Mouse (Mus musculus): Measurements from ENCODE around the gene Sox5.

Gene Sox5

GRCm38 (mm10) chr6:144503399-144504196 lies 278.2 kb downstream of the Sox5 start:
- no peak for DNase-seq (ENCODE audit: extremely low read depth, low read depth, low spot score)

- DNase-seq (ENCODE audit: extremely low read depth, low read depth, low spot score): no peak
These were observed 280.3 kb downstream of the Sox5 start for GRCm38 (mm10) chr6:144501439-144501838.

- DNase-seq (ENCODE audit: extremely low read depth, low read depth, low spot score): no peak
These were observed 283.6 kb downstream of the Sox5 start for GRCm38 (mm10) chr6:144498177-144498576.

GRCm38 (mm10) chr6:144491761-144492415 lies 289.9 kb downstream of the Sox5 start:
- DNase-seq (ENCODE audit: extremely low read depth, low read depth, low spot score): no peak

- no peak for DNase-seq (ENCODE audit: extremely low read depth, low read depth, low spot score)
These were observed 290.9 kb downstream of the Sox5 start for GRCm38 (mm10) chr6:144490896-144491295.

GRCm38 (mm10) chr6:144485578-144485977 lies 296.2 kb downstream of the Sox5 start:
- DNase-seq (ENCODE audit: extremely low read depth, low read depth, low spot score): no peak

GRCm38 (mm10) chr6:144483166-144483565 lies 298.6 kb downstream of the Sox5 start:
- DNase-seq (ENCODE audit: extremely low read depth, low read depth, low spot score): no peak

GRCm38 (mm10) chr6:144480648-144481528 lies 300.9 kb downstream of the Sox5 start:
- DNase-seq (ENCODE audit: extremely low read depth, low read depth, low spot score): no peak

GRCm38 (mm10) chr6:144479861-144480260 lies 301.9 kb downstream of the Sox5 start:
- no peak for DNase-seq (ENCODE audit: extremely low read depth, low read depth, low spot score)

GRCm38 (mm10) chr6:144477287-144478064 lies 304.3 kb downstream of the Sox5 start:
- no peak for DNase-seq (ENCODE audit: extremely low read depth, low read depth, low spot score)

- no peak for DNase-seq (ENCODE audit: extremely low read depth, low read depth, low spot score)
These were observed 308.3 kb downstream of the Sox5 start for GRCm38 (mm10) chr6:144473437-144473836.

- DNase-seq (ENCODE audit: extremely low read depth, low read depth, low spot score): no peak
These were observed 309.5 kb downstream of the Sox5 start for GRCm38 (mm10) chr6:144472089-144472900.

GRCm38 (mm10) chr6:144466711-144467110 lies 315.1 kb downstream of the Sox5 start:
- no peak for DNase-seq (ENCODE audit: extremely low read depth, low read depth, low spot score)

GRCm38 (mm10) chr6:144463691-144464090 lies 318.1 kb downstream of the Sox5 start:
- DNase-seq (ENCODE audit: extremely low read depth, low read depth, low spot score): no peak

- no peak for DNase-seq (ENCODE audit: extremely low read depth, low read depth, low spot score)
These were observed 318.5 kb downstream of the Sox5 start for GRCm38 (mm10) chr6:144463274-144463673.

GRCm38 (mm10) chr6:144459486-144459885 lies 322.3 kb downstream of the Sox5 start:
- DNase-seq (ENCODE audit: extremely low read depth, low read depth, low spot score): no peak

- no peak for DNase-seq (ENCODE audit: extremely low read depth, low read depth, low spot score)
These were observed 324.3 kb downstream of the Sox5 start for GRCm38 (mm10) chr6:144457500-144457899.

- no peak for DNase-seq (ENCODE audit: extremely low read depth, low read depth, low spot score)
These were observed 327.2 kb downstream of the Sox5 start for GRCm38 (mm10) chr6:144454291-144455276.

- DNase-seq (ENCODE audit: extremely low read depth, low read depth, low spot score): no peak
These were observed 328.2 kb downstream of the Sox5 start for GRCm38 (mm10) chr6:144453605-144454004.
